Mouse (Mus musculus) limb, embryonic 15.5 days (tissue): ENCODE data around the gene Hs1bp3. TPM values are rescaled to one million over a fixed set of nuclear protein-coding genes. Genes with fewer than 3 reads are reported as not detected.

ENCODE experiments used
- ATAC-seq: fragments of 200-750 bp; cut with Nextera tagmentation; 2 replicates; pipeline ENCODE4 v1.8.0; 2017; ENCODE audit warnings: low read depth, moderate TSS enrichment; ENCODE audit not compliant: insufficient number of reproducible peaks, low FRiP score, low TSS enrichment
- H3K27ac ChIP-seq: fragments of 300-500 bp; sonication (generic); 2 replicates; pipeline ENCODE4 v1.5.1; 2015; ENCODE audit warnings: moderate library complexity, mild to moderate bottlenecking, inconsistent platforms
- H3K27me3 ChIP-seq: fragments of 300-500 bp; sonication (generic); 2 replicates; pipeline ENCODE4 v1.6.1; 2015; ENCODE audit warnings: inconsistent platforms
- H3K36me3 ChIP-seq: fragments of 300-500 bp; sonication (generic); 2 replicates; pipeline ENCODE4 v1.6.1; 2015; ENCODE audit warnings: inconsistent platforms
- H3K4me1 ChIP-seq: fragments of 300-500 bp; sonication (generic); 2 replicates; pipeline ENCODE4 v1.6.1; 2015; ENCODE audit warnings: inconsistent platforms
- H3K4me2 ChIP-seq: fragments of 300-500 bp; sonication (generic); 2 replicates; pipeline ENCODE4 v1.6.1; 2015; ENCODE audit warnings: mild to moderate bottlenecking, inconsistent platforms
- H3K4me3 ChIP-seq: fragments of 300-500 bp; sonication (generic); 2 replicates; pipeline ENCODE4 v1.5.1; 2015; ENCODE audit warnings: mild to moderate bottlenecking, inconsistent platforms
- H3K9ac ChIP-seq: fragments of 300-500 bp; sonication (generic); 2 replicates; pipeline ENCODE4 v1.6.1; 2015; ENCODE audit warnings: inconsistent platforms
- H3K9me3 ChIP-seq: fragments of 300-500 bp; sonication (generic); 2 replicates; pipeline ENCODE4 v1.6.1; 2016; ENCODE audit warnings: inconsistent platforms
- WGBS: fragments of 180-500 bp; shearing (Covaris S2); methylation state at CpG from one replicate; pipeline ENCODE4 v1.1.7; 2015; 5-methylcytosine and 5-hydroxymethylcytosine counted together
- polyA plus RNA-seq: library from polyadenylated mRNA; unstranded; fragments of >200 nt; fragmentation: Nextera tagmentation; extraction: Ambion mirVana; gene quantifications from 2 replicates; pipeline ENCODE4 v1.2.1, GENCODE M21; 2015

The Hs1bp3 gene
- polyA plus RNA-seq, 1 experiment from 2014 or later, result 16.8 TPM

DNA sequence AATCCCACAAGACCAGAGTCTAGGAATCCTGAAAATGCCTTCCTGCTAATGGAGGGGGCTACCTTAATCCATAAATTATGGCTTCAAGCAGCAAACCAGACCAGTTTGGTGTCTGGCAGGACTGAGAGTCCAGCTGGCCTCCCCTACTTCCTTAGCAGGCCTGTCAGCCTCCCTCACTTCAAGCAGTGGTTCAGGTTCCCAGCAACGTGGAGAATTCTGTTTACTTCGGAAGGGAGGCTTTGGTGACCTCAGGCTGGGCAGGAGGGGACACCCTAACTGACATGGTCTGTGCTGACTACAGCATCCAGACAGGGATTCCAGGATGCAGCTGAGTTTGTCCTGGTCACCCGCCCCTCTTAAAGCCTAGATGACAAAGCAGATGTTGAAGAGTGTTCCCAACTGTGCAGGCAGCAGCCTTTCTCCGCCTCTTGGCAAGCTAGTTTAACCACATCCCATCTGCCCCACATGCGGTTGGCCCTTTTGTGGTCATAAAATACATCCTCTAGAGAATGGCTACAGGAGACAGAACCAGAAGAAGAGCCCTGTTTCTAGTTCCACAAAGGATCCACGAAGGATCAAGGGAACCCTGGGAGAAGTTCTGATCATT lies 17.8 kb upstream of the Hs1bp3 start:
- Histone ChIP-seq H3K4me1 (peaks cover 21% of the 10 kb centered on the region), H3K4me2 (no peak overlapping the region), H3K9ac (no peak overlapping the region), H3K9me3 (no peaks in the 10 kb centered on the region), H3K4me3 (no peak overlapping the region), H3K27me3 (peaks cover 69% of the 10 kb centered on the region), H3K36me3 (no peaks in the 10 kb centered on the region), H3K27ac (no peak overlapping the region)
- no peak for ATAC-seq
- WGBS, result 31% methylated on average over 6 of the region's 6 CpGs

DNA sequence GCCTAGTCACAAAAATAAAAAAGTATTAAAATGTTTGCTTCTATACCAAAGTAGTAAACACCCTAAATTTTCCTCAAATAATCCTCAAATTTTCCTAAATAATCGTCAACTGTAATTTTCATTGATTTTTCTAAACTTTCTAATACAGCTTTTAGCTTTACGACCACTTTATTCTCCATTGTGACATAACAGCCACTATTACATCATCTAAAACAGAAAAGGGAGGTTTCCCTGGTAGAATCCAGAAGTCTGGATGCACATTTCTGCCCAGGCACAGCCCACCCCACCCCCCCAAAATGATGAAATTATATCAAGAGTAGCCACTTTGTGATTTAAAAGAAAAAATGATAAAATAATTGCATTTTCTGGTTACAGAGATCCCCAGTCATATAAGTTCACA lies 17.1 kb upstream of the Hs1bp3 start:
- WGBS, result 82% methylated on average over 2 of the region's 2 CpGs
- no peak overlapping the region for H3K4me2 ChIP-seq
- no peak overlapping the region for H3K27ac ChIP-seq

DNA sequence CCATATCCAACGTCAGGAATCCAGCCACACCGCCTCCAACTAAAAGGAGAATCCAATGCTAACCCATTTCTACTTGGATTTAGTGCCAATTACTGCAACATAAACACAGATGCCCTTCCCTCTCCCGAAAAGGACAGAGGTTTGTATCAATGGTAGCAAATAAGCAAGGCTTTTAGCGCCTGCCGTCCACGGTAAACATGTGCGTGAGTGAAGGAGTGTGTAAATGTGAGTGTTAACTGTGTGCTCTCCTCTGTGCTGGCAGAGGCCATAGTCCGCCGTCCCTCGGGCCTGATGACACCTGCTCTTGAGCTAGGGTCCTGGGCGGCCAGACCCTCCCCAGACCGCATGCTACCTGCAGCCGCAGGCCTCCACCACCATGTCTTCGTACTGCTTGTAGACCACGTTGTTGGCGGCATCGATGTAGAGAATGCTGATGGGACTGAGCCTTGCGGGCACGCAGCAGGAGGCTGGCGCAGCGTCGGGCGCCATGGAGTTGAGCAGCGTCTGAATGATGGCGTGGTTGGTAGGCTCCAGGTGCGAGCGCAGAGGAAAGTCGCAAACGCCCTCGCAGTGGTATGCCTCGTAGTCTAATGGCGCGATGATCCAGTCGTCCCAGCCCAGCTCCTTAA lies 15.5 kb upstream of the Hs1bp3 start:
- Histone ChIP-seq H3K4me1 (peaks cover 38% of the 10 kb centered on the region), H3K27ac (no peak overlapping the region), H3K9me3 (no peaks in the 10 kb centered on the region), H3K4me3 (peak overlapping the region; percentile 35), H3K36me3 (no peaks in the 10 kb centered on the region), H3K4me2 (peak overlapping the region; percentile 53), H3K9ac (no peak overlapping the region), H3K27me3 (peaks cover 87% of the 10 kb centered on the region)
- WGBS, result 9% methylated on average over 34 of the region's 34 CpGs
- no peak for ATAC-seq

More for the DNA sequence above, 17.1 kb upstream of the Hs1bp3 start:
- H3K36me3 ChIP-seq, result no peaks in the 10 kb centered on the region
- H3K4me1 ChIP-seq, result peaks cover 22% of the 10 kb centered on the region
- peaks cover 76% of the 10 kb centered on the region for H3K27me3 ChIP-seq
- no peaks in the 10 kb centered on the region for H3K9me3 ChIP-seq
- no peak for ATAC-seq
- H3K4me3 ChIP-seq, result no peak overlapping the region
- no peak overlapping the region for H3K9ac ChIP-seq

DNA sequence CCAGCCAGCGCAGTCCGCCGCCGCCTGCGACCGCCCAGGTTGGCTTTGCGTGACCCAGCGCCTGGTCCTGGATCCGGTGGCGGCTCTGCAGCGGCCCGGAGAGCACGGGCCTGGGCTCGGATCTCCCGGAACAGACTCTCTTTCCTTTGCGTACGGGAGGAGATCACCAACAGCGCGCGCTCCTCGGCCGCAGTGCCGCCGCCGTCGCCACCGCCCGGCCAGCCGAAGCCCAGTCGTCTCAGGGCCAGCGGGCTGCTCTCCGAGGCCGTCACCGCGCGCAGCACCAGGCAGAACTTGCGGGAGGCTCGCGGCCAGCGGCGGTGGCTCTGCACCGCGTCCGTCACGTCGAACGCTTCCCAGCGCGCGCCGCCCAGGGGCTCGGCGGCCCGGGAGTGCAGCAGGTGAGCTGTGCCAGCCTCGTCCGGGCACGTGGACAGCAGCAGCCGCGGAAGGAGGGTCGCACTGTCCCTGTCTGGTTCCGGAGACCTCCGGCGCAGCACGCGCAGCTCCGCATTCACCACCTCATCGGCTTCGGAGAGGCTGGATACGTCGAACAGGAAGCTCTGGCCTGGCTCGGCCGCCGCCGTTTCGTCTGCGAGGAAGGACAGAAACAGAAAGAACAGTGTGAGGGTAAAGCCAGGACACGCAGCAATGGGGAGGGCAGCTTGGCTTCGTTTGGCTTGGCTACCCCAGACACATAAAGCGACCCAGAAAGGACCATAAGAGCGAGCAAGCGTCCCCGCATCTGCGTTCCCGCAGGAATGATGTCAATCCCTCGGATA lies 14.7 kb upstream of the Hs1bp3 start:
- peaks cover 95% of the 10 kb centered on the region for H3K27me3 ChIP-seq
- H3K9ac ChIP-seq, result no peak overlapping the region
- peaks cover 38% of the 10 kb centered on the region for H3K4me1 ChIP-seq
- H3K4me2 ChIP-seq, result peak overlapping the region; percentile 53
- no peaks in the 10 kb centered on the region for H3K9me3 ChIP-seq
- H3K36me3 ChIP-seq, result no peaks in the 10 kb centered on the region
- WGBS, result 2% methylated on average over 85 of the region's 85 CpGs
- H3K4me3 ChIP-seq, result peak overlapping the region; percentile 35
- H3K27ac ChIP-seq, result no peak overlapping the region
- no peak for ATAC-seq

DNA sequence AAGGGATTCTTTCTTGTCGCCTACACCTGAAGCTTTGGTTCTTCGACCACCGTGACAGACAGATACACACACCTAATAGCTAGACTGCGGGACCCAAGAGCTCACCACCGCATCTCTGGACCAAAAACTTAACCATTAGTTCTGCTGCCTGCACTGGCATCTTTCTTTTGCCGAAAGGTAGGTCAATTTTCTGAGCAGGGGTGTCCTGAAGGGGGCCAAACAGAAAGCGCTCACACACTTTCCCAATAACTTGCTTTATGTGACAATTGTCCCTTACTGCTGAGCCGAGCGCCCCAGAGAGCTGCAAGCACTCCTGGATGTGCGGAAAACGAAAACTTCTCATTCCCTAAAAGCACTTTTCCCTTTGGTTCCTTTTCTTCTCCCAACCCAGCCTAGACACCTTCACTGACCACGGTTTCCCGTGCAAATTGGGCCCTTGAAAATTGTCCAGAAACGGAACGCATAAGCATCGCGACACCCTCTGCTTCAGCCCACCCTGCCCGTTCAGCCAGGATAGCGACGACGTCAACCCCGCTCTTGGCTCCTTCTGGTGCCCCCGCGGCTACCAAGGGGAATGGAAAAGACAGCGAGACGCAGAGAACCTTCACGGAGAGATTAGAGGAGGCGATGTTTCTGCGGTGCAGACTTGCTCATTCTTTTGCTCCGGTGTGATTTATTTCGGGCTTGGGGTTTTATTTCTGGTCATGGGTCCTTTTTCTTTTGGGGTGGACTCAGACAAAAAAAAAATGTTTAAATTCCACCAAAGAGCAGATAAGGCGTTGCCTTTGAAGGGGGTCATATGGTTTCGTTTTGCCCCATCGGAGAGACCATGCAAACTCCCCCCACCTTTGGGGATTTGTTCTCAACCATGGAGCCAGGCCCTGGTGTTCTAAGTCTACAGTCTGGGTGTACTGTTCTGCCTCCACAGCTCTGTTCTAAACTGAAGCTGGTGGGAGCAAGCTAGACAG lies 13.8 kb upstream of the Hs1bp3 start:
- no peak overlapping the region for H3K27ac ChIP-seq

DNA sequence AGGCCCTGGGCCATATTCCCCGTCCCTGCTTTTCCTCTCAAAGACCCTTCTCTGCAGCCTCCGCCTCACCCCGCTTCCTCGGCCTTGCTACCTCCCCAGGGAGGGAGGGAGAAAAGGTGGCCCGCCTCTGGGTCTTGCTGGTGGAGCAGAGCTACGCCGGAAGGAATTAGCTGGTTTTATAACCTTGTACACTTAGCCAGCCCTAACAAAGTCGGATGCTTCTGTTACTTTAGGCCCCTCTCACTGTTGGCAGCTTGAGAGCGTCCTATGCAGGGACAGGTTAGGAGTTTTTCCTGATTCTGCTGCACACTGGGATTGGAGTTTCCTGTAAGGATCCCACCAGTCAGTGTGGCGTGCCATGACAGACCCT lies 13.1 kb upstream of the Hs1bp3 start:
- Histone ChIP-seq H3K4me1 (peaks cover 38% of the 10 kb centered on the region), H3K4me3 (no peak overlapping the region; the same call in 1 of the 2 replicates), H3K4me2 (no peak overlapping the region), H3K9me3 (no peaks in the 10 kb centered on the region), H3K9ac (no peak overlapping the region), H3K27ac (no peak overlapping the region), H3K27me3 (peaks cover 94% of the 10 kb centered on the region), H3K36me3 (no peaks in the 10 kb centered on the region)
- WGBS, result 32% methylated on average over 10 of the region's 10 CpGs
- no peak for ATAC-seq

More for the DNA sequence above, 13.8 kb upstream of the Hs1bp3 start:
- WGBS, result 9% methylated on average over 34 of the region's 34 CpGs
- Histone ChIP-seq H3K4me3 (peak overlapping the region; percentile 20), H3K4me1 (peaks cover 38% of the 10 kb centered on the region), H3K36me3 (no peaks in the 10 kb centered on the region), H3K27me3 (peaks cover 95% of the 10 kb centered on the region), H3K9me3 (no peaks in the 10 kb centered on the region), H3K9ac (no peak overlapping the region), H3K4me2 (peak overlapping the region; percentile 25; the same call in 1 of the 2 replicates)
- ATAC-seq, result no peak

DNA sequence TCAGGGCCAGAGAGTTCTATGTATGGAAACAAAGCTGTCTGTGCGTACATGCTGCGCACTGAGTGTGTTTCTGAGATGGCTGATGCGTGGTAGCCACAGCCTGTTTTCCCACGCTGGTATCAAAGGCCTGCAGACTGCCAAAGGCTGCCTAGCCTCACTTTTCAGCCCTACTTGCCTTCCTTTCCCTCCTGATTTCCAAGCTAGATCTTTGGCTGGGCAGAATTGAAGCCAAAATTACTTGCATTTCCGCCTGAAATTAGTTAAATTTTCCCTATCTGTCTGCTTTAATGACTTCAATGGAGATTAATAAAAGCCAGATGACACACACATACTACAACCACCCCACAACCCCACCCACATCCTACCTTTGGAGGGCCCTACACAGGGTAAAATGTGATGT lies 12.7 kb upstream of the Hs1bp3 start:
- 58% methylated on average over 5 of the region's 5 CpGs for WGBS
- Histone ChIP-seq H3K27ac (no peak overlapping the region), H3K9me3 (no peaks in the 10 kb centered on the region), H3K27me3 (peaks cover 94% of the 10 kb centered on the region), H3K4me2 (no peak overlapping the region), H3K4me1 (peaks cover 38% of the 10 kb centered on the region), H3K4me3 (0 out of 2 replicates have a peak overlapping the region, but pooled peaks have one; percentile 49), H3K9ac (no peak overlapping the region), H3K36me3 (no peaks in the 10 kb centered on the region)
- ATAC-seq, result no peak

DNA sequence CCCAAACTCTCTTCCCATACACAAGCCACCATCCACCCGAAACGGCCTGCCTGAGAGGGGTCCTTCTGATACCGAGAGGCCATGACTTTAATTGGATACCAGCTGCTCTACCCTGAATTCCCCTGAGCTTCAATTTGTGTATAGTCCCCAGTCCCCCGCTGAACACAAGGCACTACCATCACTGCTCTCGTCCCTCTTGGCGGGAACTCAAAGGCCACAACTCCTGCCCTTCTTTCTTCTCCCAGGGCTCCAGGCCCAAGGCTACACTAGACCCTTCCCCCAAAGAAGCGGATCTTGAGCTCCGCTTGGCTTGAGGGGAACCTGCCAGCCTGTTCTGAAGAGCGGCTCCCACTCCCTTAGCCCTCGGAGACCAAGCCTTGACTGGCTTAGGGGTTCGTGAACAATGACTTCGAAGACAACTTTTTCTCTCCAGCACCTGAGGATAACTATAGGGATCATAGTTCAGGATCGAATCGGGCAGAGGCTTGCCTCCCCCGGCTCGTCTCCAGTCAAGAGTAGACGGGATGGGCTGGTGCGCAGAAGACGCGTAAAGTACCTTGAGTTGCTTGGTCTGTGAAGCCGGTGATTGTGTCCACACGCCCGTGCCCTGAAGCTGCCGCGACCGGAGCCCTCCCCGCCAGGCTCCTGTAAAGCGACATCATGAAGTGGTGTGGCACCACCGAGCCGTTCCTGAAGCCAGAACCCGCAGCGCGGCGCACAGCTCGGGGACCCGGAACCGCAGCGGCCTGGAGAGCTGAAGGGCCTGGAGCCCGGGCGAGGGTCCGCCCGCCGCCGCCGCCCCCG lies 12.0 kb upstream of the Hs1bp3 start:
- peaks cover 96% of the 10 kb centered on the region for H3K27me3 ChIP-seq
- H3K4me3 ChIP-seq, result peak overlapping the region; percentile 49
- no peaks in the 10 kb centered on the region for H3K36me3 ChIP-seq
- 0 out of 2 replicates have a peak overlapping the region, but pooled peaks have one; percentile 18 for H3K9ac ChIP-seq
- H3K27ac ChIP-seq, result no peak overlapping the region
- peaks cover 38% of the 10 kb centered on the region for H3K4me1 ChIP-seq
- peak overlapping the region; percentile 91 for H3K4me2 ChIP-seq
- H3K9me3 ChIP-seq, result no peaks in the 10 kb centered on the region
- ATAC-seq, result no peak
- 7% methylated on average over 46 of the region's 46 CpGs for WGBS

DNA sequence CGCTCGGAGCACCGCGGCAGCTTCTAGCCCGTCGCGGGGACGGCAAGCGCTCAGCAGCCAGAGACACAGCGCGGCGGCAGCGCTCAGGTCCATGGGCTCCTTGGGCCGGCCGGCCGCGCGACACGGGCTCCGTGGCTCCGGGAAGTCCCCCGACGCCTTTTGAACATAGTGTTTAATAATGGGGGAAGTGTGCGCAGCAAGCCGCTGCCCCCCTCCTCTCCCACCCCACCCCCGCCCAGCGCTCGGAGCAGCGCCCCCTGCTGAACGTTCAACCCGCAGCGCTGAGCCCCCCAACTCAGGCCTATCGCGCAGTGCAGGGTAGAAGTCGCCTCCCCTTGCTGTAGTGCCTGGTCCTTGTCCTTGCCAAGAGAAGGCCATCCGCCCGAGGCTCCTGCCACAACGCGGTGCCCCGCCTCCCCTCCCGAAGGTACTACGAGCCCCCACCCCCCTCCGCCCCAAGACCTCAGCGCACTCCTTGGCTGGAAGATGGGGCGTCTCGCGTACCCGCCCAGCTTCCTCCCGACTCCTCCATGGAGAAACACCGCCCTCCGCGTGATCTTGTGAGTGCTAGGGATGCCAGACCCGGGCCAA lies 11.3 kb upstream of the Hs1bp3 start, which contains the start of gene Gdf7:
Gene Gdf7, minus strand, starts transcription at position 114 of the 591 bp plus-strand sequence.
- Histone ChIP-seq H3K27ac (no peak within 1 kb of the TSS), H3K4me3 (peak within 1 kb of the TSS; percentile 49), H3K4me2 (peak within 1 kb of the TSS; percentile 91), H3K4me1 (peaks cover 40% of the 10 kb centered on the region), H3K36me3 (no peaks in the 10 kb centered on the region), H3K27me3 (peaks cover 93% of the 10 kb centered on the region), H3K9ac (0 out of 2 replicates have a peak within 1 kb of the TSS, but pooled peaks have one; percentile 18), H3K9me3 (no peaks in the 10 kb centered on the region)
- under 1% methylated on average over 48 of the region's 53 CpGs for WGBS
- no peak for ATAC-seq

DNA sequence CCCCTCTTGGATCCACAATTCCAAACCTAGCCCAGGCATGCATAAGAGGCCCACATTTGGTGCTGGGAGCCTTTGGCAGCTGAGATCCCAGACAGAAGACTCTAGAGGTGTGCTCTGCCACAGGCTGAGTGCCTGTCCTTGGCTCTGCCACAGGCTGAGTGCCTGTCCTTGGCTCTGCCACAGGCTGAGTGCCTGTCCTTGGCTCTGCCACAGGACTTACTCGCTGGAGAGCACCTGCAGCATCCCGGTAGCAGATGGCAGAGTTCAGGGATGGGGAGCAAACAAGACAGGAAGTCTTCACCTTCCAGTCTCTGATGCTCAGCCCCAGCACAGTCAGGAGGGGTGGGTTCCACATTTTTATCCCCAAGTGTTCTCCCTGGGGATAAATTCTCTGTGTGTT lies 8.0 kb upstream of the Hs1bp3 start:
- no peak overlapping the region for H3K27ac ChIP-seq
- no peaks in the 10 kb centered on the region for H3K36me3 ChIP-seq
- no peak overlapping the region for H3K4me3 ChIP-seq
- H3K9me3 ChIP-seq, result no peaks in the 10 kb centered on the region
- no peak overlapping the region for H3K4me2 ChIP-seq
- no peak for ATAC-seq
- WGBS, result 38% methylated on average over 2 of the region's 2 CpGs
- H3K4me1 ChIP-seq, result peaks cover 19% of the 10 kb centered on the region
- H3K9ac ChIP-seq, result no peak overlapping the region
- H3K27me3 ChIP-seq, result peaks cover 70% of the 10 kb centered on the region
